Mouse (Mus musculus) left cerebral cortex, adult 8-10 months (tissue): ENCODE data around the gene Cbr3. TPM values are rescaled to one million over a fixed set of nuclear protein-coding genes. Genes with fewer than 3 reads are reported as not detected.
"Not testable (repeated sequence)": the region's sequence is repeated elsewhere in the genome, so short reads cannot be mapped to it uniquely, and the experiment has no call there.

Experiments
- DNase-seq, 2 experiments: peaks; one replicate each; pipeline ENCODE4 v3.0.0; 2022; ENCODE audit warnings: low spot score in 2 of 2
- total RNA-seq, 4 experiments: library from RNA; stranded (reverse); gene quantifications; 2 replicates each; pipeline ENCODE4 v1.2.4; 2022

The Cbr3 gene
- total RNA-seq: 10 to 100 TPM; 16.5 to 20.8 (median 18.6) TPM

DNA sequence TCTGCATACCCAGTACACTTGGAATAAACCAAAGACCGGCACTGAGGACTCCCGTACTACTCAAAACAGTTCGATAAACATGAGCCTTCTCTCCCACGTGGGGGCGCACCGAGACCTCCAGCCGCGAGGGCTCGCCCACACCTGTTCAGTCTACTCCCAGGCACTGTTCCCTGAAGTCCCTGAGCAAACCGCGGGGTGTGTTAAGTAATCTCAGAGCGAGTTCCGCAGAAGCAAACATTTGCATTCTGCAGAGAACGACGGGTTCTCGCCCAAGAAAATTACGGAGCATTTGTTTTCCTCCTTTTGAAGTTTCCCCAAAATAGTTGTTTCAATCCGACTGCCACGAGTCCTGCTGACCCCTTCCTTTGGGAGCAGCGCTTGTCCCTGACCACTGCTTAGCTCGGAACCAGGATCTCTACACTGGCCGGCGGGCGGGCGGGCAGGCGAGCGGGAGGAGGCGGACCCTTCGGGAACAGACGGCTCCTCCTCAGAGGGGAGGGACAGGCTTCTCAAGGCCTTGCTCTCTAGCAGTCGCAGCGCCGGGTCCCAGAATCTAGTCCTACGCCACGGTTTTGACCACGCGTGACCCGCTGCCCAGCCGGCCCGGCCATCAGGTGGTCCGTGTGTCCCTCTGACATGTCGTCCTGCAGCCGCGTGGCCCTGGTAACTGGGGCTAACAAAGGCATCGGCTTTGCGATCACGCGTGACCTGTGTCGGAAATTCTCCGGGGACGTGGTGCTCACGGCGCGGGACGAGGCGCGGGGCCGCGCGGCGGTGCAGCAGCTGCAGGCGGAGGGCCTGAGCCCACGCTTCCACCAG, at the start of gene Cbr3:
Cbr3 (plus strand) TSS at position 527 of the 819 bp plus-strand sequence.
- DNase-seq: peak; percentile 63 to 79

DNA sequence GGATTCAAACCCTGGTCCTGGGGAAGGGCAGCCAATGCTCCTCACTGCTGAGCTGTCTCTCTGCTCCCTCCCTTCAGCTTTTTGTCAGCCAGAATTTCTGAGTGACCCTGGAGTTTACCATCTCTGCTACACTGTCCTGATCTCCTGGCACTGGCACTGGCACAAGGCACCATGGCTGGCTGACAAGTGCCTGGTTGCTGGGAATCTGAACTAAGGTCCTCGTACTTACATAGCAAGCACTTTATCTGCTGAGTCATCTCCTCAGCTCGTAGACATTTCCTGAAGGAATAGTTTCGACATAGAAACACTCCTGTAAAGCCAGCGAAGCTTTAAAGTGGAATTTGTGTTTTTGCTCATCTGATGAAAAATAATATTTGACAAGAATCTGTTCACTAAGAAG, 39.0 kb upstream of the Cbr3 start:
- DNase-seq: no peak

DNA sequence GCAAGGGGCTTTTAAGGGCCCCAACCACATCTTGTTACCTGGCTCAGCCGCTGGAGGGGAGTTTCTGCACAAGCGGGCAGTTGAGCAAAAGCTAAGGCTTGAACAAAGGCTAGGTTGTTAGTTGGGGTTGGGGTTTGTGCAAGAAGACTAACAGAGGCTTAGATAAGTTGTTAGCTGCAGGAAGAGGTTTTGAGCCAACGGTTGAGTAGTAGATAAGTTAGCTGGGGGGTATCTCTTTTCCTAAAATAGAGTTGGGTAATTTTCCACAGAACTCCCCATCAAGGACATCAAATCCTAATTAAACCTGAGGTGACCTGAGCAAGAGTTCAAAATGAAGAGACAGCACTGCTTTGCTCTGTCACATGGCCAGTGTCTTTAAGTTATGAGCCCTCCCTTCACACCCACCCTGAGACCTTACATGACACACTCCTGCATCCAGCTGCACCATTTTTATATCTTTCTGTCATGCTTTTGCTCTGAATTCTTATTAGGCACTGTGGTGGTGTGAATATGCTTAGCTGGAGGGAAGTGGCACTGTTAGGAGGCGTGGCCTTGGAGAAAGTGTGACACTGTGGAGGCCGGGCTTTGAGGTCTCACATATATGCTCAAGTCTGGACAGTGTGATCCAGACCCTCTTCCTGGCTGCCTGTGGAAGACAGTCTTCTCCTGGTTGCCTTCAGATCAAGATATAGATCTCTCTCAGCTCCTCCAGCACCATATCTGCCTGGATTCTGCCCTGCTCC, 34.4 kb upstream of the Cbr3 start:
- no peak for DNase-seq

DNA sequence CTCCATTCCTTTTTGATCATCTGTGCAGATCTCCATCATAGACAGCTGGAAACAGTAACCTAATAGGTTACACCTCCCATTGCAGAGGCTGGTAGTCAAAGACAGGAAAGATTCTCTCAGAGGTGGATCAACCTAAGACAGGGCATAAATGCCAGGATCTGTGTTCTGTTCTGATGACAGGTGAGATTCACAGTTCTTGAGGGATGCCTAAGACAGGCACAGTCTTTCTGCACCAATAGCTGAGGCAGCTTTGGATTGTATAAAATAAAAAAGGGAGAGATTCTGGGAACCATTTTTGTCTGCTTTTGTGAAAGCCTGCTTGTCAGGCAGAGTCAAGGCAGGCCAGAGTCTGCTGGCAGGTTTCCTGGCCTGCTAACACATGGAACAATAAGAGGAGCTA, 15.0 kb upstream of the Cbr3 start:
- DNase-seq: no peak

DNA sequence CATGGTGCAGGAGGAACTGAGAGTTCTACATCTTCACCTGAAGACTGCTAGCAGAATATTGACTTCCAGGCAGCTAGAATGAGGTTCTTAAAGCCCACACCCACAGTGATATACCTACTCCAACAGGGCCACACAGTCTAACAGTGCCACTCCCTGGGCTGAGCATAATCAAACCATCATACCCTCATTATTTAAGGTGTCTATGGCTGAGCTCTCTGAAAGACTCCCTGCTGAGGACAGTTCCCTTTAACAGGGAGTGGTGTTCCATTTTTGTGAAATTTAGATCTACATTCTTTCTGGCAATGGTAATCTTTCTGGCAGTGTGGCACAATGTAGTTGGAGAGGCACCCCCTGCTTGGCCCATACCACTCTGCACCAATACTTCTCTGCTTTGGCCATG, 13.5 kb upstream of the Cbr3 start:
- DNase-seq: no peak

DNA sequence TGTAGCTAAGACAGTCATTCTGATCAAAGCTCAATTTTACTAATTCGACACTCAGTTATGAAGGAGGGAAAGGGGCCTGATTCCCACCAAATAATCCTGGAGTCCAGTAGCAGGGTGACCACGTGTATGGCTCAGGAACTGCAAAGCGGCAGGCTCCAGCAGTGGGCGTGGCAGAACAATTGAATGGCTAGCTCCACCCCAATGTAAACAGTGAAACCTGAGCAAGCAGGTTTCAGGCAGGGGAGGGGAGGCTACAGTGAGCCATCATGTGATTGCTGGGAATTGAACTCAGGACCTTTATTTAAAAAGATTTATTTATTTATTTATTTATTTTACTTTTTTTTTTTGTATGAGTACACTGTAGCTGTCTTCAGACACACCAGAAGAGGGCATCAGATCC, 12.5 kb upstream of the Cbr3 start:
- not testable (repeated sequence) for DNase-seq

DNA sequence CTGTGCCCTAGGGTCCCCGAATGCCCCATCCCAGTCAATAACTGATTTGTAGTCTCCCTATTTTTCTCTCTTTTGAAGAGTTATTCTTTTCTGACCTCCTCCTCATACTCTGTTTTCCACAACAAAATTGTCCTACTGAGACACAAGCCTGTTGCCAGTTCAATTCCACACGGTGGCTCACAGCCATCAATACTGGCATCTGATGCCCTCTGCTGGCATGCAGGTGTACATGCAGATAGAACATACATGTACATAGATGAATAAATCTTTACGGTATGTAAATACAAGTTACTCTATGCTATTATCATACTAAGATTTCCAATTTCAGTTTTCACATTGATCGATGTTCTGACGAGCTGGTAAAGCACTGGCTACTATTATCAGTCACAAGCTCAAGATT, 12.0 kb upstream of the Cbr3 start:
- no peak for DNase-seq

DNA sequence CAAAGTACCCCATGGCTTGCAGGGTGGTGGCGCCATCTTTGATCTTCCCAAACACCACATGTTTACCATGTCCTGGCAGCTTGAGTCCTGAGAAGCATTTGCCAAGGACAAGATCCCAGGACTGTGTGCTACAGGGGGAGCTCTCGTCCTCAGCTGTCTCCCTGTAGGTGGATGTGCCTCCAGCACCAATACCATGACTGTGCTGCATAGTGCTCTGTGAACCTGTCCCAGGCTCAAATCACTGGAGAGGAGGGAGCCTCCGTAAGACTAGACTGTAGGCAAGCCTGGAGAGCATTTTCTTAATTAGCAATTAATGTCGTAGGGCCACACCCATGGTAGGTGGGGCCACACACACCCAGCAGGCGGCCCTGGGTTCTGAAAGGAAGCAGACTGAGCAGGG, 6.6 kb upstream of the Cbr3 start:
- no peak for DNase-seq

DNA sequence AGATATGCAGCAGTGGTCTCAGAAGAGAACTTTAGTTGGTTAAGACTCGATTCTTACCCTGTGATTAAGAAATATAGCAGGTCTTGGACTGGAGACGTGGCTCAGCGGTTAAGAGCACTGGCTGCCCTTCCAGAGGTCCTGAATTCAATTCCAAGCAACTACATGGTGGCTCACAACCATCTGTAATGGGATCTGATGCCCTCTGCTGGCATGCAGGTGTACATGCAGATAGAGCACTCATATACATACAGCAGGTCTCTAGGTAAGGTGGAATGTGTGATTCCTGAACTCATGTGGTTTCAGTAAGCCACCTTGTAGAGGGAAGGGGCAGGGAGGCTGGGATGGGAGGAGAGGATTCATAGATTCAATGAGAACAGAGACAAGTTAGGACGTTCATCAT, 4.8 kb upstream of the Cbr3 start:
- no peak for DNase-seq

DNA sequence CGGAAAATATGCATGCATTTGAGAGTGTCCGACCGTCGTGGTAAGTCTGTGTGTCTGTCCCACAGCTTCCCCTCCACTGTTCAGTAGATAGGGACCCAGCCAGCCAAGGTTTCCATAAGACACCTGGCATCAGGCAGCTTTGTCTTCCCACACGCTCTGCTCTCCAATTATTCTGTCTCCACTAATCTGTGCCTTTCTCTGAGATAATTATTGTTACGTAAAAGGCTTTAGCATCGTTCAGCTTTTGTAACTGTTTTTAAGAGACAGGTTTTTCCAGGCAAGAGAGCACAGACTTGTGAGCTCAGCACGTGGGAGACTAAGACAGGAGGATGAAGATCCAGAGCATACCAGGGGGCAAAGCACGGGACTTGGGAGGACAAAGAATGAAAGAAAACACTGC, 3.9 kb upstream of the Cbr3 start:
- no peak for DNase-seq

DNA sequence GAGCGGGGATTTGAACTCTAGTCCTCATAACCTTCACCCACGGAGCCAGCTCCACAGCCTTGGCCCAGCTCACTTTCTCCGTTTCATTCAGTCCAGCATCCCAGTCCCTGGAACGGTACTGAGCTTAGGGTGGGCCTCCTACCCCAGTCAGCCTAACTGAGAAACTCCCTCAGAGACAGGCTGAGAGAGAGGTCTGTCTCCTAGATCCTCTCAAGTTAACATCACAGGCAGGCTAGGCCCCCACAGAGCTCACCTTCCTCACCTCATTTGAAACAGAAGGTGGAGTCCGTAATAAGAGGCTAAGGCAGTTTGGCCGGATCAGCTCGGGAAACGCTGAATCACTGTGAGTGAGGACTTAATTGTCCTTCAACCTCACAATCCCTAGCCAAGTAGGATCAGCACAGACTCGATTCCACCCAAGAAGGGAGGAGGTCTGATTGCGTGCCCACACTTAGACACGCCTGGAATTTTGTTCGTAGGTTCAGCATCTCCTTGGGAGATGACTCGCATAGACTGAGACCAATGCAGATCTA, 793 bp upstream of the Cbr3 start:
- DNase-seq: no peak

DNA sequence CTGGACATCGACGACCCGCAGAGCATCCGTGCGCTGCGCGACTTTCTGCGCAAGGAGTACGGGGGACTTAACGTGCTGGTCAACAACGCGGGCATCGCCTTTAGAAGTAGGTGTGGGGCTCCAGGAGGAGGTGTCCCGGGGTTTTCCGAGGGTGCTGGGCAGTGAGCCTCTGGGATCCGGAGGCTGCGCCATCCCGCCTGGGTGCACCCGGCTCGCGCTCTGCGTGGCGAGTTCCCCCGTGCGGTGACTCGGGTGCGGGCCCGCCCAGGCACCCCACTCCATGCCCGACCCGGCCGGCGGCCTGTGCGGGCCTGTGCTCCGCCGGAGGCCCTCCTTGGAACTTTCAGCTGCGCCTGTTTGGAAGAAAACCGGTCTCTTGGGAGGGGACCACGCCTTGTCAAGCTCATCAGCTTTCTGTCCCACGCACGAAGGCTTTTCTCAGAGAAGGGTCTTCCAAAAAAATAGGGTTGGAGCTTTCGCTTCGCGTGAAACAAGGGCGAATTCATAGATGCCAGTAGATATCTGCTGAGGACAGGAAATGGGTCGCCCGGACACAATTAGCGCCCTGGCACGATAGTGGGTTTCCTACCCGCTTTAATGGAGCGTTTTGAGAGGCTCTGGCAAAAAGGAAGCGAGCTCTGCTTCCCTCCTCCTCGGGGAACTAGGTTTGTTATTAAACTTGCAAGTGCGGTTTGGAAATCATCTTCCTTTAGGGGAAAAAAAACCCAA, 657 bp downstream of the Cbr3 start:
- peak in 1 of 2 experiments; percentile 33 for DNase-seq

DNA sequence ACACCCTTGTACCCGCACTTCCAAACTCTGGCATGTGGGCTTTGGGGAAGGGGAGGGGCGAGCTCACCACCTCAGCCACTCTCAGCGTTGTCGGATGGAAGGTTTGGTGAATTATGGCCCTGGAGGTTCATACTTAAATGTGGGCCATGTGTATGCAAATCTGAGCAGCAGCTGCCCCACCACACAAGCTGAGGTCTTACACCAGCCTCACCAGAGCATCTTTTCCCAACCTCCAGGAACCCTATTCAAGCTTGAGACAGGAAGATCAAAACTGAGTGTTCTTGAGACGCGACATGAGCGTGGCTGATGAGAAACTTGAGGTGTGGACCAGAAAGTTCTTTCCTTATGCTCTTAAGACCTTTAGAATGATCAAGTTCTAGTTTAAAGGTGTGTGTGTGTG, 1.4 kb downstream of the Cbr3 start:
- DNase-seq: no peak

DNA sequence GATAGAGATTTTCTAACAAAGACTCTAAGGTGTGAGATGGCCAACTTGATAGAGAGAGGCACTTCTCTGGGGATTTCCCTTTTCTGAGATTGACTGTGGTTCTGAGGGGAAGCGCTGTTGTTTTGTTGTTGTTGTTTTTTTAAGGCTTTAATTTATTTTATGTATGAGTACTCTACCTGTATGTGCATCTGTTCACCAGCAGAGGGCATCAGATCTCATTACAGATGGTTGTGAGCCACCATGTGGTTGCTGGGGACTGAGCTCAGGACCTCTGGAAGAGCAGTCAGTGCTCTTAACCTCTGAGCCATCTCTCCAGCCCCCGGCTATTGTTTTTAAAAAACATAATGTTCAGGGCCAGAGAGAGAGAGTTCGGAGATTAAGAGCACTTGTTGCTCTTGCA, 2.8 kb downstream of the Cbr3 start:
- not testable (repeated sequence) for DNase-seq

DNA sequence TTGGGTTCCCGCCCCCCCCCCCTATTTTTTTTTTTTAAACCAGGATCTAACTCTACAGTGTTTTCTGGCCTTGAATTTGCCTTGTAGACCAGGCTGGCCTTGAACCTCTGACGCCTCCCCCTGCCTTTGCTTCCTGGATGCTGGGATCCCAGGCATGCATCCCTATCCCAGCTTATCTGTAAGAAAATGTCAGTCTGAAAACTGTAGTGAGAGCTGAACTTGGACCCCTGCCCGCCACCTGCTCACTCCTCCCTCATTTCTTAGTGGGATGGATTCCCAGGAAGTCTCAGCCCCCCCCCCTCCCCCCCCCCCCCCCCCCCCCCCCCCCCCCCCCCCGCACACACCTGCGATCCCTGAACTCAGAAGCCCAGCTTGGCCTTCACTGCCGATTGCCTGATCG, 3.4 kb downstream of the Cbr3 start:
- DNase-seq: no peak

DNA sequence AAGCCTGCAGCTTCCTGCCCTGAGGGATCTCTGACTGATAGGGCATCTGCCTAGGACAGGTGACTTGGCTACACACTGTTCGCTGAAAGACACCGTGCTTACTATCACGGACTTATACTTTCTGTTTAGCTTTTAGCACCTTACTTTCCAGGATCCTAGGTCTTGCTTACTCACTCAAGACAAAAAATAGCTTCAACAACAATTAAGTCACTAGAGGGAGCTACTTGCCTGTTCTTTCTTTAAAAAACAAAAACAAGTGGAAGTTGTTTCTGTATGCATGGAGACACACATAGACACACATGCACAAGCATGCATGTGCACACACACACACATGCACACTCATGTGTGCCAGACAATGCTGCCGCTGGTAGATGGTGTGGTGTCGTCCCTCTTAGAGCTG, 3.9 kb downstream of the Cbr3 start:
- DNase-seq: no peak

DNA sequence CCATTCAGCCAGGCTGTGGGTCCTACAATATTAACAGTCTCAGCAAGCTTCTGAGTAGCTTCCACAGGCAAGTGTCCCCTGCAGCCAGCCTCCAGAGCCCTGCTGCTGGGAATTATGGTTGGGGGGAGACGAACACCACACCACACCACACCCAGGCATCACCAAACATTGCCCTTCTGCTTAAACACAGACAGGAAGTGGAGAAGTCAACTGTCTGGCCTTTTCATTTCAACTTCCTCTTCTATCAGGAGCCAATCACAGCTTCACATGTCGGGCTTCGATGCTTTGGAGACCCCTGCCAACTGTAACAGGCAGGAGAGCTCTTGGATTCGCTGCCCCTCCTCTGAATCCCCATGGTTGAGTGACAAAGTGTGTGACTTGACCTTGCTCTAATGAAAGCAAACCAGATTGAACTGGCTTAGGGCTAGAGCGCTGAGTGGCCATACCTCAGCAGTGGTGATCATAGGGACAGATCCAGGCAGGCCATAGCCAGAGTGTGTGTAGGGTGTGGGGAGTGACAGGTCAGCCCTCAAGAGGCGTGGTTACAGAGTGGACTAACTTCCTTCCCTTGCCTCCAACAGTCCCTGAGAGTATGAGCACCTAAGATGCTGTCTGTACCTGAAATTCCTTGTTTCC, 8.3 kb downstream of the Cbr3 start:
- no peak for DNase-seq

DNA sequence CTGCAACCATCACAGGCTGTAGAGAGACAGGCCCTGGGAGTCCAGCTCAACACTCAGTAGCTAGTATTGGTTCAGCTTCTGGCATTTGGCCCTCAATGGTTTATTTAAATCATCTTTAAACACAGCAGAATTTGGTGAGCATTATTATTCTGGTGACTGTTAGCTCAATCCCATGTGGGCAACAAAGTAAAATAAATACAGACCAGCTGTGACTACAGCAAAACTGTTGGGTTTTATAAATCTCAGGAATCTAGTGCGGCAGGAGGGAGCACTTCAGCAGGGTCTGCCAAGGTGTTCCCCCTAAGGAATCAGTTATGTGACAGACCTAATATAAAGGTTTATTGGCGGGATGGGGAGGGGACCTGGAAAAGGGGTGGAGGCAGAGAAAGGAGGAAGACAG, 9.7 kb downstream of the Cbr3 start:
- no peak for DNase-seq

DNA sequence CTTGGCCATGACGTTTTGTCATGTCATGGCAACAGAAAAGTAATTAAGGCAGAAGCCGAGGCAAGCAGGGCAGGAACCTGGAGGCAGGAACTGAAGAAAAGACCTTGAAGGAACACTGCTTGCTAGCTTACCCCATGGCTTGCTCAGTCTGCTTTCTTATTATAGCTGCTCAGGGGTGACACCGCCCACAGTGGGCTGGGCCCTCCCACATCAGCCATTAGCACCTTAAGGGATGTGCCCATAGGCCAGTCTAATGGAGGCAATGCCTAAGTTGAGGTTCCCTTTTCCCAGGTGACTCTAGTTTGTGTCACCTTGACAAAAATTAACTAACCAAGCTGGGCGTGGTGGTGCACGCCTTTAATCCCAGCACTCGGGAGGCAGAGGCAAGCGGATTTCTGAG, 24.1 kb downstream of the Cbr3 start:
- DNase-seq: no peak

DNA sequence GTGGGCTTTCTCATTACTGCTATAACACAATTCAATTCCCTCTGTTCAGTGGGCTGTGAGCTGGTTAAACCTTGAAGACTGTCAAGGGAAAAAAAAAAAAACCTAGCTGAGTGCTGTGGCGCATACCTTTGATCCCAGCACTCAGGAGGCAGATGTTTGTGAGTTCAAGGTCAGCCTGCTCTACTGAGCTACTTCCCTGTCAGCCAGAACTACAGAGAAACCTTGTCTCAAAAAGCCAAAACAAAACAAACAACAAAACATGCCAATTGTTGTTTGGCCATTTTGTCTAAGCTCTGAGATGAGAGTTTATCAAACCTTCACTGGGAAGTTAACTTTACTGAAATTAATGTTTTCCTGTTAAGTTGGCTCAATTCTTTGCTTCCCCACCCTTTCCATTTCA, 26.2 kb downstream of the Cbr3 start:
- DNase-seq: no peak

DNA sequence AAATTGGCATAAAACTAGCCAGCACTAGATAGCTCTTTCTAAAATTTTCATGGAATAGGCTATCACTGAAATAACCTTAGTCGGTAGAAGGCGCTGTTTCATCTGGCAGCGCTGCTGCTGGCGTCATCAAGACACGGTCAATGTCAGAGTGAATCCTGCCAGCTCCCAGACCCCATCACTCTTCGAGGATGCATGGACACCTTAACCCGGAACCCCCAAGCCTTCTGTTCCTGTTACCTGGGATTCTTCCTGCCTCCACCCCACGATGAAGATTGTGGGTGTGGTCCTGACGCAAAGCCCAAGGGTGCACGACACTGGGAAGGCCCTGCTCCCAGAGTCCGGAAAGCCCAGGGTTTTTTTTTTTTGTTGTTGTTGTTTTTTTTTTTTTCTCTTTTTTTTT, 27.9 kb downstream of the Cbr3 start:
- DNase-seq: peak; percentile 69 to 80
